Mouse (Mus musculus) stomach, postnatal 0 days (tissue): ENCODE results near the gene Slc9a9. TPM values are rescaled to one million over a fixed set of nuclear protein-coding genes. Genes with fewer than 3 reads are reported as not detected.
A peak's percentile ranks its signal among the peaks of the same experiment; 100 is the strongest.

ENCODE experiments used
- ATAC-seq: fragments of 200-750 bp; cut with Nextera tagmentation; 2 replicates; pipeline ENCODE4 v1.8.0; 2017; ENCODE audit not compliant: low FRiP score, low TSS enrichment
- DNase-seq: peaks from one replicate; pipeline ENCODE4 v3.0.0-alpha.2; 2016; ENCODE audit warnings: low spot score
- H3K27ac ChIP-seq: fragments of 300-500 bp; sonication (generic); replicated peaks from 2 replicates; pipeline ENCODE4 v1.5.1; 2014; ENCODE audit warnings: mild to moderate bottlenecking, control low read depth
- H3K27me3 ChIP-seq: fragments of 300-500 bp; sonication (generic); 2 replicates; pipeline ENCODE4 v1.6.1; 2014; ENCODE audit warnings: low read length; ENCODE audit not compliant: control insufficient read depth, insufficient read depth
- H3K36me3 ChIP-seq: fragments of 300-500 bp; sonication (generic); 2 replicates; pipeline ENCODE4 v1.6.1; 2014; ENCODE audit warnings: low read length, mixed read lengths; ENCODE audit not compliant: control insufficient read depth, insufficient read depth
- H3K4me1 ChIP-seq: fragments of 300-500 bp; sonication (generic); replicated peaks from 2 replicates; pipeline ENCODE4 v1.6.1; 2014; ENCODE audit warnings: antibody characterized with exemption; ENCODE audit not compliant: control insufficient read depth, insufficient read depth
- H3K4me2 ChIP-seq: fragments of 300-500 bp; sonication (generic); replicated peaks from 2 replicates; pipeline ENCODE4 v1.6.1; 2014; ENCODE audit warnings: low read depth, mild to moderate bottlenecking, control low read depth, moderate library complexity
- H3K4me3 ChIP-seq: fragments of 300-500 bp; sonication (generic); 2 replicates; pipeline ENCODE4 v1.5.1; 2014; ENCODE audit warnings: low read depth, low read length, control low read depth
- H3K9ac ChIP-seq: fragments of 300-500 bp; sonication (generic); 2 replicates; pipeline ENCODE4 v1.6.1; 2014; ENCODE audit warnings: mild to moderate bottlenecking, low read length, control low read depth, mixed read lengths
- H3K9me3 ChIP-seq: fragments of 300-500 bp; sonication (generic); 2 replicates; pipeline ENCODE4 v1.6.1; 2016; ENCODE audit warnings: low read length; ENCODE audit not compliant: control insufficient read depth
- CTCF ChIP-seq: IDR thresholded peaks from 2 replicates; pipeline ENCODE4 v1.5.1; 2016; ENCODE audit warnings: antibody characterized with exemption, low read depth, mild to moderate bottlenecking, moderate library complexity
- EP300 ChIP-seq: optimal IDR thresholded peaks from 2 replicates; pipeline ENCODE3; 2016; ENCODE audit warnings: antibody characterized with exemption
- WGBS: fragments of 180-500 bp; shearing (Covaris S2); extraction: QIAGEN DNeasy Blood & Tissue Kit; methylation state at CpG from one replicate; pipeline ENCODE4 v1.1.7; 2014; 5-methylcytosine and 5-hydroxymethylcytosine counted together
- polyA plus RNA-seq: library from polyadenylated mRNA; unstranded; fragments of >200 nt; fragmentation: Nextera tagmentation; extraction: Ambion mirVana; gene quantifications from 2 replicates; pipeline ENCODE4 v1.2.1, GENCODE M21; 2015

Slc9a9 gene
- polyA plus RNA-seq, 1 experiment from 2014 or later, result 3.4 TPM

- Histone ChIP-seq H3K36me3 (no peaks in the 10 kb centered on the region), H3K9ac (no peak overlapping the region), H3K4me2 (no peak overlapping the region), H3K4me1 (no peaks in the 10 kb centered on the region), H3K27ac (no peak overlapping the region), H3K4me3 (no peak overlapping the region), H3K27me3 (no peaks in the 10 kb centered on the region), H3K9me3 (no peaks in the 10 kb centered on the region)
- WGBS, result 22% methylated on average over 5 of the region's 5 CpGs
- peak; percentile 22 for DNase-seq
- no peak for ATAC-seq
- TF ChIP-seq CTCF (peak; percentile 75), EP300 (no peak)
Measured at GRCm38 (mm10) chr9:94727457-94727856, 57.7 kb downstream of the Slc9a9 start.

- Histone ChIP-seq H3K27ac (no peak overlapping the region), H3K9me3 (no peaks in the 10 kb centered on the region), H3K4me2 (no peak overlapping the region), H3K9ac (no peak overlapping the region), H3K36me3 (no peaks in the 10 kb centered on the region), H3K27me3 (no peaks in the 10 kb centered on the region), H3K4me3 (no peak overlapping the region), H3K4me1 (no peaks in the 10 kb centered on the region)
- DNase-seq (no peak), ATAC-seq (no peak)
- TF ChIP-seq CTCF, result no peak
- TF ChIP-seq EP300, result no peak
- WGBS, result 94% methylated on average over 8 of the region's 8 CpGs
Measured at GRCm38 (mm10) chr9:94730396-94730795, 60.7 kb downstream of the Slc9a9 start.

- 68% methylated on average over 6 of the region's 6 CpGs for WGBS
- no peak overlapping the region for H3K4me2 ChIP-seq
- no peak overlapping the region for H3K4me3 ChIP-seq
- no peaks in the 10 kb centered on the region for H3K27me3 ChIP-seq
- no peaks in the 10 kb centered on the region for H3K4me1 ChIP-seq
- no peak for DNase-seq
- H3K27ac ChIP-seq, result no peak overlapping the region
- no peak overlapping the region for H3K9ac ChIP-seq
- no peaks in the 10 kb centered on the region for H3K9me3 ChIP-seq
- TF ChIP-seq CTCF, result no peak
- no peak for TF ChIP-seq EP300
- no peak for ATAC-seq
- no peaks in the 10 kb centered on the region for H3K36me3 ChIP-seq
Measured at GRCm38 (mm10) chr9:94732136-94732535, 62.4 kb downstream of the Slc9a9 start.

- Histone ChIP-seq H3K9me3 (no peaks in the 10 kb centered on the region), H3K4me2 (no peak overlapping the region), H3K9ac (no peak overlapping the region), H3K36me3 (no peaks in the 10 kb centered on the region), H3K4me3 (no peak overlapping the region), H3K27me3 (no peaks in the 10 kb centered on the region), H3K4me1 (no peaks in the 10 kb centered on the region), H3K27ac (no peak overlapping the region)
- DNase-seq, result no peak
- 65% methylated on average over 8 of the region's 8 CpGs for WGBS
- TF ChIP-seq CTCF (no peak), EP300 (no peak)
- 0 out of 2 replicates have a peak, but pooled peaks have one; percentile 2 for ATAC-seq
Measured at GRCm38 (mm10) chr9:94732599-94733287, 63.0 kb downstream of the Slc9a9 start.

GRCm38 (mm10) chr9:94734320-94734719, 64.6 kb downstream of the Slc9a9 start:
- TF ChIP-seq EP300, result no peak
- no peak for TF ChIP-seq CTCF
- 73% methylated on average over 1 of the region's 1 CpGs for WGBS
- no peak overlapping the region for H3K9ac ChIP-seq

GRCm38 (mm10) chr9:94737226-94737625, 67.5 kb downstream of the Slc9a9 start:
- Histone ChIP-seq H3K9me3 (no peaks in the 10 kb centered on the region), H3K4me2 (no peak overlapping the region), H3K4me3 (no peak overlapping the region), H3K27me3 (no peaks in the 10 kb centered on the region), H3K4me1 (no peaks in the 10 kb centered on the region), H3K36me3 (no peaks in the 10 kb centered on the region), H3K27ac (no peak overlapping the region), H3K9ac (no peak overlapping the region)
- TF ChIP-seq CTCF (no peak), EP300 (no peak)
- no peak for ATAC-seq
- WGBS, result 64% methylated on average over 5 of the region's 5 CpGs
- no peak for DNase-seq

More at GRCm38 (mm10) chr9:94734320-94734719, 64.6 kb downstream of the Slc9a9 start:
- no peak for ATAC-seq
- DNase-seq, result no peak
- Histone ChIP-seq H3K9me3 (no peaks in the 10 kb centered on the region), H3K36me3 (no peaks in the 10 kb centered on the region), H3K4me1 (no peaks in the 10 kb centered on the region), H3K4me2 (no peak overlapping the region), H3K27me3 (no peaks in the 10 kb centered on the region), H3K4me3 (no peak overlapping the region), H3K27ac (no peak overlapping the region)
